Mouse (Mus musculus): ENCODE measurements around the gene Ubac2. TPM values are rescaled to one million over a fixed set of nuclear protein-coding genes. Genes with fewer than 3 reads are reported as not detected.
A peak's percentile ranks its signal among the peaks of the same experiment; 100 is the strongest.

Gene Ubac2
- polyA plus RNA-seq, 1 experiment: 21.6 TPM

DNA sequence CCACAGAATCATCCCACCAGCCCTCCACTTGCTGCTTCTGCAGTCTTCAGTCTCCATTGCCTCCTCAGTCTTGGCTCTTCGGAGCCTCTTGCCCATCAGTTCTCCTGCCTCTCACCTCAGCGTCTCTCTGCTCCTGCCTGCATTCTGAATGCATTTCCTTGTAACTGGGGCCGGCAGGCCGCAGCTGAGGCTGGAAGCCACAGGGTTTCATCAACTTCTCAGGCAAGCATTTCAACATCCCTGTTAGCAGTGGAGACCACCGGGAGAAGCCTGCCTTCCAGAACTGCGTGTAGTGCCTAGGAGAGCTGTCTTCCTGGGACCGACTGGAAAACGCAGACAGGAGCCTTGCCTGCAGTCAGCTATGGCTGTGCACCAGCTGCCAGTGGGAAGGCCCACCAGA is 169.4 kb downstream of the Ubac2 start:
- TF ChIP-seq CTCF (IDR thresholded peaks at IDR 0.05; ENCODE audit: control insufficient read depth, insufficient read depth, low read length): no peak
- 0 out of 2 replicates have a peak, but pooled peaks have one; percentile 18 for TF ChIP-seq POLR2A (IDR thresholded peaks at IDR 0.05; ENCODE audit: borderline replicate concordance, control insufficient read depth, low read depth, low read length)
- no peak overlapping the region for H3K27ac ChIP-seq (ENCODE audit: control insufficient read depth, insufficient read depth, low read depth, low read length, poor library complexity)
- H3K4me3 ChIP-seq (replicated peaks; ENCODE audit: control insufficient read depth, low read depth, low read length): no peak overlapping the region
- H3K4me1 ChIP-seq (ENCODE audit: control insufficient read depth, insufficient read depth, low read length): peaks cover 5% of the 10 kb centered on the region
- WGBS: 50% methylated on average over 8 of the region's 8 CpGs

GRCm38 (mm10) chr14:122048816-122049215 is 170.4 kb downstream of the Ubac2 start:
- H3K4me3 ChIP-seq (replicated peaks; ENCODE audit: control insufficient read depth, low read depth, low read length): no peak overlapping the region
- H3K4me1 ChIP-seq (ENCODE audit: control insufficient read depth, insufficient read depth, low read length): peaks cover 6% of the 10 kb centered on the region
- TF ChIP-seq POLR2A (IDR thresholded peaks at IDR 0.05; ENCODE audit: borderline replicate concordance, control insufficient read depth, low read depth, low read length) (no peak), CTCF (IDR thresholded peaks at IDR 0.05; ENCODE audit: control insufficient read depth, insufficient read depth, low read length) (no peak)
- WGBS: 72% methylated on average over 9 of the region's 9 CpGs
- no peak overlapping the region for H3K27ac ChIP-seq (ENCODE audit: control insufficient read depth, insufficient read depth, low read depth, low read length, poor library complexity)

- no peak for TF ChIP-seq POLR2A (IDR thresholded peaks at IDR 0.05; ENCODE audit: borderline replicate concordance, control insufficient read depth, low read depth, low read length)
- TF ChIP-seq CTCF (IDR thresholded peaks at IDR 0.05; ENCODE audit: control insufficient read depth, insufficient read depth, low read length): no peak
- WGBS: 59% methylated on average over 9 of the region's 9 CpGs
- Histone ChIP-seq H3K4me1 (ENCODE audit: control insufficient read depth, insufficient read depth, low read length) (peaks cover 8% of the 10 kb centered on the region; the same call in 1 of the 2 replicates), H3K27ac (ENCODE audit: control insufficient read depth, insufficient read depth, low read depth, low read length, poor library complexity) (peak overlapping the region; percentile 83), H3K4me3 (replicated peaks; ENCODE audit: control insufficient read depth, low read depth, low read length) (no peak overlapping the region)
Measured at GRCm38 (mm10) chr14:122052896-122053635, 174.6 kb downstream of the Ubac2 start.

DNA sequence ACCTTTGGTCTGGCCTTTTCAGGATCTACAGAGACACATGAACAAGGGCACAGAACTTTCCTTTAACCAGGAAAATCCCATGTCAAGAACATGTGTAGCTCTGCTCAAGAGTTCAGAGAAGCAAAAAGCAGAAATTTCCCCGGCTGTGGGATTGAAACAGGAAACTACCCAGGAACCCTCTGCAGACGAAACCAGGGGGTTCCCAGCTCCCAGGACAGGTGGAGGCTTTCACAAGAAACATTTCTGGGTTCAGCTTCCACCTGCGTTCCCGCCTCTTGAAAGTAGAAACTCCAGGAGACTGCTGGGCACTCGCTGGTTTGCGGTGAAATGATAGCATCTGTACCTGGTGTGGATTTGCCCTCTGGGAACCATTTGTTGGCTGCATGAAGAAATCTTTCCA is 178.5 kb downstream of the Ubac2 start:
- TF ChIP-seq POLR2A (IDR thresholded peaks at IDR 0.05; ENCODE audit: borderline replicate concordance, control insufficient read depth, low read depth, low read length): no peak
- TF ChIP-seq CTCF (IDR thresholded peaks at IDR 0.05; ENCODE audit: control insufficient read depth, insufficient read depth, low read length): no peak
- H3K4me3 ChIP-seq (replicated peaks; ENCODE audit: control insufficient read depth, low read depth, low read length): no peak overlapping the region
- 24% methylated on average over 6 of the region's 6 CpGs for WGBS
- no peak overlapping the region for H3K27ac ChIP-seq (ENCODE audit: control insufficient read depth, insufficient read depth, low read depth, low read length, poor library complexity)
- H3K4me1 ChIP-seq (ENCODE audit: control insufficient read depth, insufficient read depth, low read length): peaks cover 11% of the 10 kb centered on the region

GRCm38 (mm10) chr14:122057941-122058346 is 179.5 kb downstream of the Ubac2 start:
- Histone ChIP-seq H3K4me1 (ENCODE audit: control insufficient read depth, insufficient read depth, low read length) (peaks cover 11% of the 10 kb centered on the region), H3K4me3 (replicated peaks; ENCODE audit: control insufficient read depth, low read depth, low read length) (no peak overlapping the region), H3K27ac (ENCODE audit: control insufficient read depth, insufficient read depth, low read depth, low read length, poor library complexity) (peak overlapping the region; percentile 0; the same call in 1 of the 2 replicates)
- 5% methylated on average over 2 of the region's 2 CpGs for WGBS
- TF ChIP-seq POLR2A (IDR thresholded peaks at IDR 0.05; ENCODE audit: borderline replicate concordance, control insufficient read depth, low read depth, low read length): no peak
- no peak for TF ChIP-seq CTCF (IDR thresholded peaks at IDR 0.05; ENCODE audit: control insufficient read depth, insufficient read depth, low read length)

DNA sequence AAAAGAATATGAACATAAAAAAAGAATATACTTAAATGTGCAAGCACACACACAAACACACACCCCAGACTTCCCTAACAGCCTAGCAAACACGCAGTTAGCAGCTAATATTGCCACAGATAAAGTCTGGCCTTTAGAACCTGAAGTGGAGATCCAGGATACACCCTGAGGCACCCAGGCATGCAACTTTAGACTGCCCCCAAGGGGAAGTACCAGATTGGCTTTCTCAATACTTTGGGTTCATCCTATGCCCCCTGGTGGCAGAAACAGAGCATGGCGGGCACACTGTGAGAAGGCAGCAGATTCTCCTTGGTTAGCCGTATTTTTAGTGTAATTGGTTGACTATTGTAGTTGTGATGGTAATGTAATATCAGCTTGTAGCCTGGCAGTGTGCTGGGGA is 182.2 kb downstream of the Ubac2 start:
- no peak overlapping the region for H3K4me3 ChIP-seq (replicated peaks; ENCODE audit: control insufficient read depth, low read depth, low read length)
- no peak overlapping the region for H3K27ac ChIP-seq (ENCODE audit: control insufficient read depth, insufficient read depth, low read depth, low read length, poor library complexity)
- TF ChIP-seq CTCF (IDR thresholded peaks at IDR 0.05; ENCODE audit: control insufficient read depth, insufficient read depth, low read length): peak; percentile 87
- no peak for TF ChIP-seq POLR2A (IDR thresholded peaks at IDR 0.05; ENCODE audit: borderline replicate concordance, control insufficient read depth, low read depth, low read length)
- WGBS: under 1% methylated on average over 3 of the region's 3 CpGs
- peaks cover 13% of the 10 kb centered on the region for H3K4me1 ChIP-seq (ENCODE audit: control insufficient read depth, insufficient read depth, low read length)

GRCm38 (mm10) chr14:122061376-122061775 is 183.0 kb downstream of the Ubac2 start:
- TF ChIP-seq CTCF (IDR thresholded peaks at IDR 0.05; ENCODE audit: control insufficient read depth, insufficient read depth, low read length) (no peak), POLR2A (IDR thresholded peaks at IDR 0.05; ENCODE audit: borderline replicate concordance, control insufficient read depth, low read depth, low read length) (no peak)
- Histone ChIP-seq H3K4me3 (replicated peaks; ENCODE audit: control insufficient read depth, low read depth, low read length) (no peak overlapping the region), H3K4me1 (ENCODE audit: control insufficient read depth, insufficient read depth, low read length) (peaks cover 16% of the 10 kb centered on the region), H3K27ac (ENCODE audit: control insufficient read depth, insufficient read depth, low read depth, low read length, poor library complexity) (peak overlapping the region; percentile 0; the same call in 1 of the 2 replicates)
- 90% methylated on average over 6 of the region's 6 CpGs for WGBS

DNA sequence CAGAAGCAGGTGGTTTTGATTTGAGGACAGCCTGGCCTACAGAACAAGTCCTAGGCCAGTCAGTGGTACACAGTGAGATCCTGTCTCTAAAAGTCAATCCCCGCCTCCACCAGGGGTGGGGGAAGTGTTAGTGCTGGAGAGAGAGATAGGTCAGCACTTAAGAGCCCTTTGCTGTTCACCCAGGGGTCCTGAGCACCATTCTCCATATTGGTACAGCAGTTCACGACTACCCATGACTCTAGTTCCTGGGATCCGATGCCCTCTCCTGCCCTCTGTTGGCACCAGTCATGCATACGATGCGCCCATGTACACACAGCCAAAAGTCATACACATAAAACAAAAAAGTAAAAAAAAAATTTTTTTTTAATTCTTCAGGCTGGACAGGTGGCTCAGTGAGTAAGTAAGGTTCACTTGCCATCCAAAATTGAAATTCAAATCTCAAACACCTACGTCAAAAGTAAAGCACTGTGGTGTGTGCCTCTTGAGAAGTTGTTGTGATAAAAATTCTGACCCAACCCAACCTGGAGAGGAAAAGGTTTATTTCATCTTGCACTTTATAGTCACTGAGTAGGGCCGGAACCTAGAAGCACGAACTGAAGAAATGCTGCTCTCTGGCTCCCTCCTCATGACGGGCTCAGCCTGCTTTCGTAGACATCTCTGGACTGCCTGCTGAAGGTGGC is 184.1 kb downstream of the Ubac2 start:
- Histone ChIP-seq H3K4me3 (replicated peaks; ENCODE audit: control insufficient read depth, low read depth, low read length) (no peak overlapping the region), H3K4me1 (ENCODE audit: control insufficient read depth, insufficient read depth, low read length) (peaks cover 21% of the 10 kb centered on the region), H3K27ac (ENCODE audit: control insufficient read depth, insufficient read depth, low read depth, low read length, poor library complexity) (peak overlapping the region; percentile 38)
- WGBS: 74% methylated on average over 10 of the region's 10 CpGs
- TF ChIP-seq POLR2A (IDR thresholded peaks at IDR 0.05; ENCODE audit: borderline replicate concordance, control insufficient read depth, low read depth, low read length) (no peak), CTCF (IDR thresholded peaks at IDR 0.05; ENCODE audit: control insufficient read depth, insufficient read depth, low read length) (peak; percentile 45; the same call in 1 of the 2 replicates)

All from bone marrow, adult 2 months (tissue).